Mouse (Mus musculus) midbrain, embryonic 15.5 days (tissue): ENCODE data around the gene Spata31d1d. TPM values are rescaled to one million over a fixed set of nuclear protein-coding genes. Genes with fewer than 3 reads are reported as not detected.
A peak's percentile ranks its signal among the peaks of the same experiment; 100 is the strongest.

ENCODE experiments used
- ATAC-seq: fragments of 200-750 bp; cut with Nextera tagmentation; replicated peaks from 2 replicates; pipeline ENCODE4 v1.8.0; 2017; ENCODE audit warnings: moderate TSS enrichment
- H3K27ac ChIP-seq: fragments of 300-500 bp; sonication (generic); 2 replicates; pipeline ENCODE4 v1.5.1; 2015; ENCODE audit warnings: mild to moderate bottlenecking, inconsistent platforms
- H3K27me3 ChIP-seq: fragments of 300-500 bp; sonication (generic); replicated peaks from 2 replicates; pipeline ENCODE4 v1.6.1; 2015; ENCODE audit warnings: inconsistent platforms
- H3K36me3 ChIP-seq: fragments of 300-500 bp; sonication (generic); replicated peaks from 2 replicates; pipeline ENCODE4 v1.6.1; 2015; ENCODE audit warnings: inconsistent platforms
- H3K4me1 ChIP-seq: fragments of 300-500 bp; sonication (generic); 2 replicates; pipeline ENCODE4 v1.6.1; 2015; ENCODE audit warnings: inconsistent platforms
- H3K4me2 ChIP-seq: fragments of 300-500 bp; sonication (generic); 2 replicates; pipeline ENCODE4 v1.6.1; 2015; ENCODE audit warnings: inconsistent platforms, mild to moderate bottlenecking, moderate library complexity
- H3K4me3 ChIP-seq: fragments of 300-500 bp; sonication (generic); 2 replicates; pipeline ENCODE4 v1.5.1; 2015; ENCODE audit warnings: mild to moderate bottlenecking, inconsistent platforms
- H3K9ac ChIP-seq: fragments of 300-500 bp; sonication (generic); 2 replicates; pipeline ENCODE4 v1.6.1; 2015; ENCODE audit warnings: mild to moderate bottlenecking, inconsistent platforms
- H3K9me3 ChIP-seq: fragments of 300-500 bp; sonication (generic); 2 replicates; pipeline ENCODE4 v1.6.1; 2016; ENCODE audit warnings: inconsistent platforms
- WGBS: fragments of 180-500 bp; shearing (Covaris S2); methylation state at CpG from one replicate; pipeline ENCODE4 v1.1.7; 2015; ENCODE audit warnings: mixed read lengths; 5-methylcytosine and 5-hydroxymethylcytosine counted together
- polyA plus RNA-seq: library from polyadenylated mRNA; unstranded; fragments of >200 nt; fragmentation: Nextera tagmentation; extraction: Ambion mirVana; gene quantifications from 2 replicates; pipeline ENCODE4 v1.2.1, GENCODE M21; 2015

Gene Spata31d1d
- polyA plus RNA-seq, 1 experiment from 2014 or later = not detected

DNA sequence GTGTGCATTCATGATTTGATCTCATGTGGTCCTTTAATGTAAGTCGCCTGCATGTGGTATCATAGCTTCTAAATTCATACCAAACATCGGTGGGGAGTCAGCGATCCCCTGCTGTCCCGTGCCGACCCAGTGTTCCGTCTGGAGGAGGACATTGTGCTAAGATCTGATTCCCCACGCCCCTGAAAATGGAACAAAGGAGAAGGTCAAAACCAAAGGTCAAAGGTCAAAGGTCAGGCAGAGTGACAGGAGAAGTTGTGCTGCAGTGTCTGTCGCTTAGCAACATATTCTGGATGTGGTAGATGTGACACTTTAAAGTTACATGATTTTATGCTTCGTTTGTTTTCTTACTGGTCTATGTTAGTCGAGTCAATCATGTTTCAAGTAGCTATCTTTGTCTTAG, 40.1 kb downstream of the Spata31d1d start:
- Histone ChIP-seq H3K9ac (no peak overlapping the region), H3K4me2 (no peak overlapping the region), H3K27me3 (no peaks in the 10 kb centered on the region), H3K36me3 (no peaks in the 10 kb centered on the region), H3K27ac (no peak overlapping the region), H3K9me3 (no peaks in the 10 kb centered on the region), H3K4me1 (no peaks in the 10 kb centered on the region), H3K4me3 (no peak overlapping the region)
- no peak for ATAC-seq
- 19% methylated on average over 10 of the region's 10 CpGs for WGBS

DNA sequence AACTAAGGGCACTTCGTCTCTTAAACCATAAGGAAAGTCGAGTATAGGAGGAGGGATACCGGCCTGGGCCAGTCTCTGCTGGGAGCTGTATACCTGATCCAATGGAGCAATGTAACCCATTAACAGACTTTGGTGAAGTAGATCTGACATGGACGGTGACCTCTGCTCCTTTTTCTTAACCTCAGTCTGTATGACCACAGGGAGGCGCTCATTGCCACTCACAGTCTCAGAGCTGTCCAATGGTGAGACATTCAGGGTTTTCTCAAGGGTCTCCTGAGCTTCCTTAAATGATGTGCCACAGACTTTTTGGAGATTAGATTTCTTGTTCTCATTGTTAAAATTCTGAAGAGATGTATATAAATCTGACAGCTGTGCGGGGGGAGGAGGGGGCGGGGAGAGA, 41.0 kb downstream of the Spata31d1d start:
- no peaks in the 10 kb centered on the region for H3K4me1 ChIP-seq
- ATAC-seq = no peak
- no peak overlapping the region for H3K4me3 ChIP-seq
- no peaks in the 10 kb centered on the region for H3K36me3 ChIP-seq
- H3K27ac ChIP-seq = no peak overlapping the region
- 79% methylated on average over 7 of the region's 7 CpGs for WGBS
- H3K4me2 ChIP-seq = no peak overlapping the region
- no peak overlapping the region for H3K9ac ChIP-seq
- no peaks in the 10 kb centered on the region for H3K9me3 ChIP-seq
- no peaks in the 10 kb centered on the region for H3K27me3 ChIP-seq

DNA sequence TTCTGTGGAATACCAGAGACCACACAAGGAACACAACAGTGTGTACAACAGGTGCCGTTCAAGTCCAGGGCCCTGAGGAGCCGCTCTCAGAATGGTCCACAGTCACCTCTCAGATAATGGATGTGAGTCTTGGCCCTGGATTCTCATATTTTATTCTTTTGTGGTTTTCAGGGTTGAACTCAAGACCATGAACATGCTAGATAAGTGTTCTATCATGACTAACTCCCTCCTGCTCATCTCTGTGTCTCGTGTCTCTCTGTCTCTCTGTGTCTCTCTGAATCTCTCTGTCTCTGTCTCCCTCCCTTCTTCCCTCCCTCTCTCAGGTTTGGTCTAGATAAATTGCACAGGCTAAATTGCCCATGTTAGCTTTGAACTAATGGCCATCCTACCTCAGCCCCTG, 41.7 kb downstream of the Spata31d1d start:
- Histone ChIP-seq H3K36me3 (no peaks in the 10 kb centered on the region), H3K9me3 (no peaks in the 10 kb centered on the region), H3K4me2 (no peak overlapping the region), H3K4me1 (no peaks in the 10 kb centered on the region), H3K27me3 (no peaks in the 10 kb centered on the region), H3K27ac (no peak overlapping the region), H3K9ac (no peak overlapping the region), H3K4me3 (no peak overlapping the region)
- ATAC-seq = no peak
- 92% methylated on average over 3 of the region's 3 CpGs for WGBS

DNA sequence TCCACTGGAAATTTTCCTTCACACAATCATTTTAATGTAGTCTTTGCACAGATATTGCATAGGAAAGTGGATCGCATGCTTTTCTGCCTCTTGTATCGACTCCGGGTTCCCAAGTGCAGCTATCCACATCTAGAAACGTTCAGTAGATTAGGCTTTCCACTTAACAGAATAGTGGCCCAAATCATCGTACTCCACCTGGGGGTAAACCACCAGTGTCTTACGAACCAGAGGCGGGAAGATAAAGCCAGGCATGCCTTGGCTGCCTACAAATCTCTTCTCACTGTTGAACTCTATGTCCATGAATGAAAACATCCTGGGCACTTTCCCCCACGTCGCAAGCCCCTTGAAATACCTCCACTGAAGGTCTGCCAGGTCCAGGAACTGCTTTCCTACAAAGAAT, 42.2 kb downstream of the Spata31d1d start:
- Histone ChIP-seq H3K9me3 (no peaks in the 10 kb centered on the region), H3K4me1 (no peaks in the 10 kb centered on the region), H3K27me3 (no peaks in the 10 kb centered on the region), H3K27ac (no peak overlapping the region), H3K4me3 (no peak overlapping the region), H3K9ac (no peak overlapping the region), H3K4me2 (no peak overlapping the region), H3K36me3 (no peaks in the 10 kb centered on the region)
- ATAC-seq = no peak
- 90% methylated on average over 9 of the region's 9 CpGs for WGBS

DNA sequence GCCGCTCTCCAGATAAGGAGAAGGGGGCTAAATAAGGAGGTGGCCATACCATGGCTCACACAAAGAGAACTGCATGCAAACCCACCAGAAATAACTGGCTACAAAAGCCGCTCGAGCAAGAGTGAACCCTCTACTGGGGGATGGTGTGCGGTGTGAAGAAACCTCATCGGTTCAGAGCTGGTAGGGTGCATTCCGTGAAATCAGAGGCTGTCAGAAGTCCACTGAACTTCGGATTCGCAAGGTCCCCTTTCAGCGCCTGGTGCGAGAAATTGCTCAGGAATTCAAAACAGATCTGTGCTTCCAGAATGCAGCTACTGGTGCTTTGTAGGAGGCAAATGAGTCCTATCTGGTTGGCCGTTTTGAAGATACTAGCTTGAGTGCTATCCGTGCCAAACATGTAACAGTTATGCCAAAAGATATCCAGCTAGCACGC, 43.2 kb downstream of the Spata31d1d start:
- no peaks in the 10 kb centered on the region for H3K36me3 ChIP-seq
- WGBS = 68% methylated on average over 13 of the region's 13 CpGs
- no peak for ATAC-seq

DNA sequence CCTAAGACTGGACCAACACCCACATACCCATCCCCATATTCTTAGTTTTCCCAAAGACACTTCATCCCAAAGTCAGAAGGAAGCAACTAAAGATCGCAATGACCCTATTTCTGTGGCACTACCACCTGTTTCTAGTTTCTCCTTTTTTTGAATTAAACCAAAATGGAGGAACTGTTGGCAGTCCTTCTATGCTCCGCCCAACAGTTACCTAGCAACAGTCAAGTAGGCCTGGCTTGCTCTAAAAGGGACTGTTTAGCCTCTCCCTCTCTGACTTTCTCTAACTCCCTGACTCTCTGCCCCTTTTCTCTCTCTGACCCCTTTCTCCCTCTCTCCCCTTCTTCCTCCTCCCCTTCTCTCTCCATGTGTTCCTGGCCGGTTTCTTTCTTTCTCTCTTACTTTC, 46.3 kb downstream of the Spata31d1d start:
- ATAC-seq = no peak
- Histone ChIP-seq H3K9me3 (no peaks in the 10 kb centered on the region), H3K4me2 (no peak overlapping the region), H3K27ac (no peak overlapping the region), H3K9ac (no peak overlapping the region), H3K36me3 (no peaks in the 10 kb centered on the region), H3K4me3 (no peak overlapping the region), H3K4me1 (no peaks in the 10 kb centered on the region), H3K27me3 (no peaks in the 10 kb centered on the region)
- WGBS = 89% methylated on average over 3 of the region's 3 CpGs

More for the DNA sequence above, 43.2 kb downstream of the Spata31d1d start:
- no peaks in the 10 kb centered on the region for H3K9me3 ChIP-seq
- H3K4me3 ChIP-seq = no peak overlapping the region
- H3K4me1 ChIP-seq = no peaks in the 10 kb centered on the region
- no peak overlapping the region for H3K4me2 ChIP-seq
- H3K27me3 ChIP-seq = no peaks in the 10 kb centered on the region
- H3K27ac ChIP-seq = no peak overlapping the region
- no peak overlapping the region for H3K9ac ChIP-seq

DNA sequence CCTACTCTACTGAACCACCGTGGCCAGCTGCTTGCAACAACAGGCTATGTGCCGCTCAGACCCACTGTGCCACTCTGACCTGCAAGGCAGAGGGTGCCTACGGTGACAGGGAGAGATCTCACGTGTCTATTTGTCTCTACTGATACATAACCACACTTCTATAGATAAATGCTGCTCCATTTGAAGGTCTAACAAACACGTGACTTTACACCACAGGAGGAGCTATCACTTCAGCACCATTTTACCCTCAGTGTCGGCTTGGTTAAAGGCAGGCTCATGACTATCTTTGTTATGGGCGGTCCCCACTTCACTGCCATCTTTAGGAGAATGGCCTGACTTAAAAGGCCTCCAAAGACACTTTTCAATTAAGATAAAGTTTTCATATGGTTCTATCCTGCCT, 48.9 kb downstream of the Spata31d1d start:
- ATAC-seq = no peak
- no peaks in the 10 kb centered on the region for H3K9me3 ChIP-seq
- WGBS = 41% methylated on average over 7 of the region's 7 CpGs

DNA sequence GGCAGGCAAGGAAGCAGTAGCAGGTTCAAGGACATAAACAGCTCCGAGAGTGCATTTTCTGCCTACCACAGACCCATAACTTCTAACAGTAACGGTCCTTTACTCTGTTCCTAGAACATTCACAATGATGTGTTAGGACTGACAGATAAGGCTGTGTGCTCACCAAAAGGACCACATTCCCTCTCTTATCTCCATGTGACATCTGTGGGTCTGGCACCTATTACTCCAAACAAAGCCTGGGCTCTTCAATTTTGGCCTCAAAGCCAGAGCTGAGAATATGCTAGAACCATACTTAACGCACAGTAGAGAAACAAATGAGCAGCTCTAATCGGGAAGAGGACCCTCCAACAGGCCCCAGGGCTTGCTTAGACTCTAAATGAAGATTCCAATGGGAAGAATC, 51.6 kb downstream of the Spata31d1d start:
- no peak overlapping the region for H3K4me3 ChIP-seq
- H3K4me2 ChIP-seq = no peak overlapping the region
- H3K36me3 ChIP-seq = no peaks in the 10 kb centered on the region
- H3K27me3 ChIP-seq = no peaks in the 10 kb centered on the region
- H3K27ac ChIP-seq = no peak overlapping the region
- no peaks in the 10 kb centered on the region for H3K9me3 ChIP-seq
- H3K9ac ChIP-seq = no peak overlapping the region
- no peak for ATAC-seq
- H3K4me1 ChIP-seq = peaks cover under 1% of the 10 kb centered on the region; the same call in 1 of the 2 replicates
- WGBS = 82% methylated on average over 4 of the region's 4 CpGs

More for the DNA sequence above, 48.9 kb downstream of the Spata31d1d start:
- H3K4me3 ChIP-seq = no peak overlapping the region
- H3K36me3 ChIP-seq = no peaks in the 10 kb centered on the region
- no peak overlapping the region for H3K4me2 ChIP-seq
- H3K27ac ChIP-seq = no peak overlapping the region
- H3K4me1 ChIP-seq = no peaks in the 10 kb centered on the region
- H3K27me3 ChIP-seq = no peaks in the 10 kb centered on the region
- H3K9ac ChIP-seq = no peak overlapping the region

DNA sequence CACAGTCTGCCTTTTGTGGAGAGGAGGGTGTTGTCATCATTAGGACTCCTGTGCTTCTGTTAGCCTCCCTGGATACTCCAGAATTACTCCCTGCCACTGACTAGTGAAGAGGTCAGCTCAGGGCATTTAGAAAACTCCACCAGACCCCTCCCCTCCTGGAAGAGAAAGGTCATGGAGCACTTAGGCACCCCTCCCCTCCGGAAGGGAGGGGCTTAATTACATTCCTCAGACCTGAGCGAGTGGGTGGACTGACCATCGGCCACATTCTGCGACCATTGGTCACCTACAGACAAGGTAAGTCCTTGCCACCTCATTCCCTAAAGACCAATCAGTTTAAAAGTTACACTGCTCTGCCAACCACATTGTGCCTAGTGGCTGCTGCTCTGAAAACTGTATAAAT, 52.2 kb downstream of the Spata31d1d start:
- Histone ChIP-seq H3K27me3 (no peaks in the 10 kb centered on the region), H3K4me3 (no peak overlapping the region), H3K9ac (no peak overlapping the region), H3K9me3 (no peaks in the 10 kb centered on the region), H3K4me1 (peaks cover 7% of the 10 kb centered on the region), H3K27ac (no peak overlapping the region), H3K4me2 (no peak overlapping the region), H3K36me3 (no peaks in the 10 kb centered on the region)
- ATAC-seq = no peak
- WGBS = 61% methylated on average over 4 of the region's 4 CpGs

DNA sequence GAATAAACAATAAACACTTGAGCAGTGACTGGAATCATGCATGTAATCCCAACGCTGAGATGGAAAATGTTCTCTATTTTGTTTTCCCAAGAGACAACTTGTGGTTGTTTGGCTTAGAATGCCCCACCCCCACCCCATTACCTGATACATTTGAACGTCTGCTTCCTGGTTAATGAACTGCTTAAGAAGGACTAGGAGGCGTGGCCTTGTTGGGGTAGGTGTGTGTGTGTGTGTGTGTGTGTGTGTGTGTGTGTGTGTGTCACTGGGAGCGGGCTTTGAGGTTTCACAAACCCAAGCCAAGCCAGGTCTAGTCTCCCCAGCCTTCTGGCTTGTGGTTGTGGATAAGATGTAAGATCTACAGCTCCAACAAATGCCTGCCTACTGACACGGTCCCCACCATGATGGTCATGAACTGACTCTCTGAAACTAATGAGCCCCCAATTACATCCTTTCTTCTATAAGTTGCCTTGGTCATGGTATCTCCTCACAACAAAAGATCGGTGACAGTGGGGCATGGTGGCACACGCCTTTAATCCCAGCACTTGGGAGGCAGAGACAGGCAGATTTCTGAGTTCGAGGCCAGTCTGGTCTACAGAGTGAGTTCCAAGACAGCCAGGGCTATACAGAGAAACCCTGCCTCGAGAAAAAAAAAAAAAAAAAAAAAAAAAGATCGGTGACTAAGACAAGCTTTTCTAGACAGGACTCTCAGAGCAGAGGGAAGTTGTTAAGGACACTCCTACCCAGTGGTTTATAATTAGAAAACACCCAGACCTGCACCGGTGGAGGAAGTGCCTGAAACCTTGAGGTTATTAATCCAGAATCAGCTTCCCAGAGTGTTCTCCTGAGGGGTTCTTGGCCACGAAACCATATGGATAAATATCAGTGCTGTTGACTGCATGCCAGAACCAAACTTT, 55.0 kb downstream of the Spata31d1d start:
- Histone ChIP-seq H3K36me3 (no peaks in the 10 kb centered on the region), H3K9me3 (no peaks in the 10 kb centered on the region), H3K9ac (no peak overlapping the region), H3K27me3 (no peaks in the 10 kb centered on the region), H3K4me2 (no peak overlapping the region), H3K4me1 (peaks cover 24% of the 10 kb centered on the region), H3K4me3 (no peak overlapping the region), H3K27ac (no peak overlapping the region)
- WGBS = 83% methylated on average over 12 of the region's 12 CpGs
- ATAC-seq = 0 out of 2 replicates have a peak, but pooled peaks have one; percentile 15

Other genes with a start within 250 kb of the Spata31d1d start
- gene Agtpbp1, start 146.5 kb downstream of the Spata31d1d start, polyA plus RNA-seq = 70.0 and 70.4 TPM in 2 replicates
- 142 and 154 TPM in 2 replicates for gene Naa35, start 146.5 kb downstream of the Spata31d1d start, polyA plus RNA-seq
- 31.0 and 32.8 TPM in 2 replicates for gene Golm1, start 55.9 kb downstream of the Spata31d1d start, polyA plus RNA-seq
- not detected in 2 replicates for gene 4921517D22Rik, start 37.6 kb downstream of the Spata31d1d start, polyA plus RNA-seq
- gene Spata31d1a, start 21.4 kb downstream of the Spata31d1d start, polyA plus RNA-seq = 0.17 and 0.26 TPM in 2 replicates
- gene Spata31d1b, start 19.5 kb downstream of the Spata31d1d start, polyA plus RNA-seq = not detected in 2 replicates
- 0.14 and 0.27 TPM in 2 replicates for gene 1700014D04Rik, start 15.0 kb upstream of the Spata31d1d start, polyA plus RNA-seq
- 158 and 166 TPM in 2 replicates for gene Isca1, start 38.1 kb upstream of the Spata31d1d start, polyA plus RNA-seq
- not detected in 2 replicates for gene Gm49354, start 50.5 kb upstream of the Spata31d1d start, polyA plus RNA-seq
- gene Tut7, start 91.4 kb upstream of the Spata31d1d start, polyA plus RNA-seq = 48.7 and 52.5 TPM in 2 replicates